Mouse (Mus musculus) spleen, adult 12 weeks (tissue): ENCODE results near the gene Ifi27l2a.
A peak's percentile ranks its signal among the peaks of the same experiment; 100 is the strongest.

Experiments
- DNase-seq: peaks from one replicate; pipeline ENCODE4 v3.0.0; 2022; ENCODE audit warnings: low spot score

The Ifi27l2a gene

DNA sequence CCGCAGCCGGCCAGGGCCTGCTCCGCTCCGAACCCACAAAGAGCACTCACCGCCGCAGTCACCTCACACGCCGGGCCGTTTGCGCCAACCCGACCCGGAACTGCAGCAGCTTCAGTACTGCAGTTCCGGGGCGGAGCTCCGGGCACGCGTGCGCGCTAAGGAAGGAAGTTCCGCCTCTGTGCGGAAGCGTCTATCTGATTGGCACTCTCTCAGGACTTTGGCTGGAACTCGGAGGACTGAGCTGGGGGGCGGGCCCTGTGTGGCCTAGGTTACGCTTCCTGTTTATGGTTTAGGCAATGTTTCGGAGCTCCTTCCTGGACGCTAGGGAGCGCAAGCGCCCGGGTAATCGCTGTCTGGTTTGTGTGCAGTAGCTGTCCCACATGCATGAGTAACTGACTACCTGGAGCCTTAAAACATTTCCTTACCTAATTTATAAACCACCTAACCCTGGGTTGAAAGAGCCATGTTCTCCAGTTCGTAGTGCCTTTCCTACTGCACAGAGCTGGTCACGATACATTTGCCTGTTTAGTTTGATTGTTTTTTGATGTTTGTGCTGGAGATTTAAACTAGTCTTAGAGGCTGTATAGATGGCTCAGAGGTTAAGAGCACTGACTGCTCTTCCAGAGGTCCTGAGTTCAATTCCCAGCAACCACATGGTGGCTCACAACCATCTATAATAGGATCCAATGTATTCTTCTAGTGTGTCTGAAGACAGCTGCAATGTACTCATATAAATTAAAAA is 17.6 kb downstream of the Ifi27l2a start, which contains the start of gene Ddx24:
Gene Ddx24, minus strand, starts transcription at position 102 of the 742 bp plus-strand sequence.
- DNase-seq, result peak; percentile 97

DNA sequence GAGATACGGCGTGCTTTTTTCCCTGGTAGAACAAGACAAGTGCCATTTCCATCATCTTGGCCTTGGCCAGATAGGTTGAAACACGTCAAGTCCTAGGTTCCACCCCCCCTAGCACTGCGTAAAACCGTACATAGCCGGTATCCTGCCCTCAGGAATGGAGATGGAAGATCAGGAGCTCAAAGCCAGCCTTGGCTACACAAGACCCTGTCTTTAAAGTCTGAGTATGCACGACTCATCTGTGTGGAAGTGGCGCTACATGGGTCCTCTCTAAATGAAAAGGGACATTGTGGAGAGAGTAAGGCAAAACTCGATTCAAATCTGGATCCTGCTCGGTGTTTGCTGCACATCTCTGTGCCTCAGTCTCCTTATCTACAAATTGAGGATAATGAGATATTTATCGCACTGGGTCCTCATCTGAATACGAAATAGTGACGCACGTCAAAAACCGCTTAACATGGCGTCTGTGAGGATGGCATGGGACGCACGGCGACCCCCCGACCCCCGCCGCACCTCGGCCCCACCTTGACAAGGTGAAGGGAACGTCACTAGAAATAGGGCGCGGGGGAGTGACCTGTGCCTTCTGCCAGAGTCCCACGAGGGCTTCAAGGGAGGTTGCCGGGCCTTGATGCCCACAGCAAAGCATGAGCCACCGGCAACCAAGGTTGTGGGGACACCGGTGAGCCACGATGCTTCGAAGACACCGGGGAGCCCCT is 18.3 kb downstream of the Ifi27l2a start:
- no peak for DNase-seq

DNA sequence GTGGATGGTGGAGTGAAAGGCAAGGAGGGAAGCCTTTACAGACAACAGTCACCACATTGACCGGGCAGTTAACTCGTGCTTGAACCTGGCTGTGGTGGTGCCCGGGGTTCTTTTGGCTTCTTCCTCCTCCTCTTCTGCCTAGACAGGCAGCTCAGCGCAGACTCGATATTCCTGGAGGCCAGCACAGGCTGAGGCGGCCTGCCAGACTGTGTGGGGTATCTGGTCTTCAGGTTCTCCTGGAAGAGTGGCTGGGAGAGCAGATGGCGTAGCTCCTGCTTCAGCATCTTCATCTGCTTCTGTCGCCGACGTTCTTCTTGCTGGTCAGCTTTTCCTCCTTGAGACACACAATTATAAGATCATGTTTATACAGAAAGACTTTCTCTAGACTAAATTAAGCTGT is 35.3 kb downstream of the Ifi27l2a start:
- no peak for DNase-seq

DNA sequence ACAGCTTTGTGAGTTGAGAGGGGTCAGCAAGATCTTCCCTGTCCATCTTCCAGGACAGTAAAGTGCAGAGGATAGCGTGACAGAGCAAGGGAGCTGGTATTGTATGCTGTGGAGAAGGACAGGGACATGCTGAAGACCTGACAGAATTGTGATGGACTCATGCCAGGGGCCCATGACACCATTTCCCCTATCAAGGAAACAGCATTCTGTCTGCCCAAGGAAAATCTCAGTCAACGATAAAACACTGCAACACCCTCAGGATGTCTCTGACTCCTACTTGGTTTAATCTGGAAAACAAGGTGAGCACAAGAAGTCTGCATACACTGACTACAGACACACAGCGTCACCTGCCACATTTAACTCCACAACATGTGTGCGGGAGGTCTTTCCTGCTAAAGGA is 35.8 kb downstream of the Ifi27l2a start, which contains the start of gene 9330161L09Rik:
Gene 9330161L09Rik, minus strand, starts transcription at position 101 of the 400 bp plus-strand sequence.
- no peak for DNase-seq

DNA sequence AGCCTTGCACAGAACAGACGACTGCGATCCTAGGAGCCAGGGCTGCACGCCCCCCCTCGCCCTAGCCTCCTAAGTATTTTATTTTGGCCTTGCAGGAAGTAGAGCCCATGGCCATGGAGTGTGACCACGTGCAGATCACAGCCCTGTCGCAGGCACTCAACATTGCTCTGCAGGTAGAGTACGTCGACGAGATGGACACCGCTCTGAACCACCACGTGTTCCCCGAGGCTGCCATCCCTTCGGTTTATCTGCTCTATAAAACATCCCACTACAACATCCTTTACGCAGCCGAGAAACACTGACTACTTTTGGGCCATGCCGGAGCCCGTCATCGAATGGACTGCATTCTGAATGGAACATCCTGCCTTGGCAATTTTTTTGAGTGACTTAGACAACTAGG is 39.3 kb downstream of the Ifi27l2a start:
- no peak for DNase-seq

DNA sequence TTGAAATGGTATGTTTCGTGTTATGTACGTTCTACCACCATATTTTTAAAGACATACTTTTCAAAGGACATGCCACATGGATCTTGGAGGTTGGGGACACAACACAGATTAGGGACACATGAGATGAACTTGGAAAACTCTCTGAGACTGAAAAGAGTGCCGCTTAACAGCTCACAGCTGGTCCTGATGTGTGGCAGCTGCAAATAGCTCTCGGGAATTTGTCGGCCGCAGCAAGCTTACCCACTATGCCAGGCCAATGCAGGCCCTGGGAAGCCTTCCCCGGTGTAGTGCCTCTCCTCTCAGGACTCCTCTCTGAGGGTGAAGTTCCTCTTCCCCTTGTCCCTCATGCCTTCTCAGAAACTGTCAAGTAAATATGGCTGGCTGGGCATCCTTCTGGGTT is 46.7 kb downstream of the Ifi27l2a start:
- no peak for DNase-seq

DNA sequence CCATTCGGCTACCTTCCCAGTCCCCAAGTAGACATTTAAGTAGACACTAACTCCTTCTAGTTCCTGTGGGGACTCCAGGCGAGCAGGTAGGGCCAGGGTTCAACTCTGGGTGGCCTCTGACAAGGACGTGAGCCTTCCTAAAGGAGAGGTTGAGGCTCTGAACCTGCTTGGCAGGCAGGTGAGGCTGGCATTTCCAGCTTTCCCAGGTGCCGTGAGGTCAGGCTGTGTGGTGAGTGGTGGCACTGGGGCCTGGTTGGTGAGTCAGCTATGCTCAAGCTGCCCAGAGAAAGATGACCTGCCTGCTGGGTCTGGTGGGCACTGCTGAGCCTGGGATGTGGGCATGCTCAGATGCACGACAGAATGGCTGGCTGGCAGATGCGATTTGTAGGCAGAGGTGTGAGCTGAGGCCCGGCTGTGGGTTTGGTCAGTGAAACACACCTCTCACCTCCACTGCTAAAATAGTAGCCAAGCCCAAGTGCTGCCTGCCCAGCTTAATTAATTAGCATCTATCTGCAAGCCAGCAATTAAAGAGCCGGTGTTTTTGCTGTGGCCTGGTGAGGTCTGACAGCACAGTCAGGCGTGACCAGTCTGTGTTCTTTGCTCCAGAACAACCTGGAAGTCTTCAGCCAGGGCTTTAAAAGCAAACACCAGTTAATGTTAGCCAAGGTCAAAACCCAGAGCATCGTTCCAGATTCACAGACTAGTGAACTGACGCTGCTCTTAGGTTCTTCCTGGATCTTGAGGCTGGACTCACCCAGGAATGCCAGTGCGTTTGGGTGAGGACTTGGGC is 47.8 kb downstream of the Ifi27l2a start:
- no peak for DNase-seq

DNA sequence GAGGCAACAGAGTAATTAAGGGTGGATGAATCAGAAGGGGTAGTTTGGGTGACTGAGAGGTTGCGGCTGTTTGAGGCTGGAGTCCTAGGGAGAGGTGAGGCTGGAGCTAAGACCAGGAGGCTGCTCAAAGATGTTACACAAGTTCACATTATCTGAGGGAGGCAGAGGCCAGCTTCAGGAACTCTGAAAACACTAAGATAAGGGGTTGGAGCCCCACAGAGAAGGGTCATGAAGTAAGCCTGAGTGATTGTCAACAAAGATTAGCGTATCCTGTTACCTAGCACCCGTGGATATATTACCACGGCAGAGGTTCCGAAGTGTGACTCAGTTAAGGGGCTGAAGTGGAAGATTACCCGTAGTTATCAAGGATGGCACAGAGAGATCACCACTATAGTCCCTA is 50.0 kb downstream of the Ifi27l2a start:
- DNase-seq, result peak; percentile 47
